Mouse (Mus musculus) midbrain, embryonic 13.5 days (tissue): ENCODE results near the gene Eif5a. TPM values are rescaled to one million over a fixed set of nuclear protein-coding genes. Genes with fewer than 3 reads are reported as not detected.
"Not testable (repeated sequence)": the region's sequence is repeated elsewhere in the genome, so short reads cannot be mapped to it uniquely, and the experiment has no call there.

Experiments used
- ATAC-seq: fragments of 200-750 bp; cut with Nextera tagmentation; 2 replicates; pipeline ENCODE4 v1.8.0; 2017; ENCODE audit warnings: mild to moderate bottlenecking, moderate TSS enrichment, moderate library complexity
- H3K27ac ChIP-seq: fragments of 300-500 bp; sonication (generic); 2 replicates; pipeline ENCODE4 v1.5.1; 2015; ENCODE audit warnings: inconsistent platforms, mild to moderate bottlenecking, moderate library complexity
- H3K27me3 ChIP-seq: fragments of 300-500 bp; sonication (generic); 2 replicates; pipeline ENCODE4 v1.6.1; 2015; ENCODE audit warnings: mild to moderate bottlenecking, inconsistent platforms
- H3K36me3 ChIP-seq: fragments of 300-500 bp; sonication (generic); 2 replicates; pipeline ENCODE4 v1.6.1; 2015; ENCODE audit warnings: mild to moderate bottlenecking, inconsistent platforms
- H3K4me1 ChIP-seq: fragments of 300-500 bp; sonication (generic); replicated peaks from 2 replicates; pipeline ENCODE4 v1.6.1; 2015; ENCODE audit warnings: inconsistent platforms
- H3K4me2 ChIP-seq: fragments of 300-500 bp; sonication (generic); replicated peaks from 2 replicates; pipeline ENCODE4 v1.6.1; 2015; ENCODE audit warnings: moderate library complexity, mild to moderate bottlenecking, inconsistent platforms
- H3K4me3 ChIP-seq: fragments of 300-500 bp; sonication (generic); replicated peaks from 2 replicates; pipeline ENCODE4 v1.5.1; 2015; ENCODE audit warnings: mild to moderate bottlenecking, inconsistent platforms
- H3K9ac ChIP-seq: fragments of 300-500 bp; sonication (generic); replicated peaks from 2 replicates; pipeline ENCODE4 v1.6.1; 2015; ENCODE audit warnings: mild to moderate bottlenecking, inconsistent platforms
- H3K9me3 ChIP-seq: fragments of 300-500 bp; sonication (generic); 2 replicates; pipeline ENCODE4 v1.6.1; 2016; ENCODE audit warnings: mild to moderate bottlenecking, inconsistent platforms
- WGBS: fragments of 180-500 bp; shearing (Covaris S2); methylation state at CpG from one replicate; pipeline ENCODE4 v1.1.7; 2015; 5-methylcytosine and 5-hydroxymethylcytosine counted together
- polyA plus RNA-seq: library from polyadenylated mRNA; unstranded; fragments of >200 nt; fragmentation: Nextera tagmentation; extraction: Ambion mirVana; gene quantifications from 2 replicates; pipeline ENCODE4 v1.2.1, GENCODE M21; 2015

Gene Eif5a
- polyA plus RNA-seq, 1 experiment from 2014 or later = 1,188 TPM

GRCm38 (mm10) chr11:69956218-69956617, 34.5 kb upstream of the Eif5a start:
- H3K4me1 ChIP-seq = no peaks in the 10 kb centered on the region
- no peak overlapping the region for H3K27ac ChIP-seq
- WGBS = 67% methylated on average over 1 of the region's 1 CpGs
- no peak overlapping the region for H3K4me3 ChIP-seq
- no peak overlapping the region for H3K9ac ChIP-seq
- peaks cover 32% of the 10 kb centered on the region for H3K27me3 ChIP-seq
- no peaks in the 10 kb centered on the region for H3K9me3 ChIP-seq
- H3K4me2 ChIP-seq = no peak overlapping the region
- no peak for ATAC-seq
- H3K36me3 ChIP-seq = no peaks in the 10 kb centered on the region

- ATAC-seq, H3K9me3 ChIP-seq, H3K9ac ChIP-seq, H3K27ac ChIP-seq, H3K4me2 ChIP-seq, H3K4me1 ChIP-seq, H3K36me3 ChIP-seq, H3K4me3 ChIP-seq: not testable (repeated sequence)
- peaks cover 32% of the 10 kb centered on the region for H3K27me3 ChIP-seq
- WGBS = 82% methylated on average over 4 of the region's 4 CpGs
Measured at GRCm38 (mm10) chr11:69955618-69956017, 33.9 kb upstream of the Eif5a start.

GRCm38 (mm10) chr11:69953267-69953915, 31.6 kb upstream of the Eif5a start:
- H3K9me3 ChIP-seq = no peaks in the 10 kb centered on the region
- no peak overlapping the region for H3K27ac ChIP-seq
- H3K4me1 ChIP-seq = peaks cover 5% of the 10 kb centered on the region
- 68% methylated on average over 11 of the region's 11 CpGs for WGBS
- H3K36me3 ChIP-seq = no peaks in the 10 kb centered on the region
- no peak overlapping the region for H3K4me2 ChIP-seq
- H3K27me3 ChIP-seq = 0 out of 2 replicates have a peak, but pooled peaks cover 21% of the 10 kb centered on the region
- no peak overlapping the region for H3K4me3 ChIP-seq
- no peak overlapping the region for H3K9ac ChIP-seq
- ATAC-seq = no peak

- Histone ChIP-seq H3K4me1 (peaks cover 14% of the 10 kb centered on the region), H3K27me3 (0 out of 2 replicates have a peak, but pooled peaks cover 18% of the 10 kb centered on the region), H3K9me3 (no peaks in the 10 kb centered on the region), H3K27ac (no peak overlapping the region), H3K9ac (no peak overlapping the region), H3K4me2 (no peak overlapping the region), H3K36me3 (no peaks in the 10 kb centered on the region), H3K4me3 (no peak overlapping the region)
- ATAC-seq = no peak
- 40% methylated on average over 1 of the region's 1 CpGs for WGBS
Measured at GRCm38 (mm10) chr11:69952274-69952673, 30.5 kb upstream of the Eif5a start.

- H3K27ac ChIP-seq = no peak overlapping the region
- no peak overlapping the region for H3K4me2 ChIP-seq
- H3K36me3 ChIP-seq = no peaks in the 10 kb centered on the region
- H3K9me3 ChIP-seq = no peaks in the 10 kb centered on the region
- H3K4me3 ChIP-seq = no peak overlapping the region
- no peak for ATAC-seq
- 38% methylated on average over 4 of the region's 4 CpGs for WGBS
- 0 out of 2 replicates have a peak, but pooled peaks cover 18% of the 10 kb centered on the region for H3K27me3 ChIP-seq
- H3K4me1 ChIP-seq = peaks cover 16% of the 10 kb centered on the region
- no peak overlapping the region for H3K9ac ChIP-seq
Measured at GRCm38 (mm10) chr11:69950807-69951459, 29.2 kb upstream of the Eif5a start.

- Histone ChIP-seq H3K9me3 (no peaks in the 10 kb centered on the region), H3K9ac (no peak overlapping the region; the same call in 1 of the 2 replicates), H3K4me1 (peaks cover 16% of the 10 kb centered on the region), H3K27ac (peak overlapping the region; percentile 49), H3K36me3 (no peaks in the 10 kb centered on the region), H3K27me3 (0 out of 2 replicates have a peak, but pooled peaks cover 18% of the 10 kb centered on the region), H3K4me3 (peak overlapping the region; percentile 44), H3K4me2 (peak overlapping the region; percentile 59)
- ATAC-seq = peak; percentile 71
- WGBS = under 1% methylated on average over 14 of the region's 14 CpGs
Measured at GRCm38 (mm10) chr11:69948763-69949150, 27.0 kb upstream of the Eif5a start.

- H3K27ac ChIP-seq = peak within 1 kb of the TSS; percentile 49
- no peaks in the 10 kb centered on the region for H3K36me3 ChIP-seq
- ATAC-seq = peak; percentile 94
- peak within 1 kb of the TSS; percentile 59 for H3K4me2 ChIP-seq
- peak within 1 kb of the TSS; percentile 44 for H3K4me3 ChIP-seq
- WGBS = under 1% methylated on average over 34 of the region's 34 CpGs
- peak within 1 kb of the TSS; percentile 46 for H3K9ac ChIP-seq
- no peaks in the 10 kb centered on the region for H3K9me3 ChIP-seq
- 0 out of 2 replicates have a peak, but pooled peaks cover 18% of the 10 kb centered on the region for H3K27me3 ChIP-seq
- H3K4me1 ChIP-seq = peaks cover 16% of the 10 kb centered on the region
Measured at GRCm38 (mm10) chr11:69948066-69948762, 26.5 kb upstream of the Eif5a start, which contains the start of gene Slc2a4. Gene Slc2a4 (minus strand): TSS chr11:69948188.

- Histone ChIP-seq H3K36me3 (no peaks in the 10 kb centered on the region), H3K9me3 (no peaks in the 10 kb centered on the region), H3K4me2 (peak overlapping the region; percentile 59), H3K4me1 (peaks cover 16% of the 10 kb centered on the region), H3K27ac (0 out of 2 replicates have a peak overlapping the region, but pooled peaks have one; percentile 2), H3K27me3 (0 out of 2 replicates have a peak, but pooled peaks cover 14% of the 10 kb centered on the region), H3K9ac (peak overlapping the region; percentile 46), H3K4me3 (peak overlapping the region; percentile 44)
- WGBS = 2% methylated on average over 29 of the region's 29 CpGs
- peak; percentile 32 for ATAC-seq
Measured at GRCm38 (mm10) chr11:69947337-69948065, 25.7 kb upstream of the Eif5a start.

- no peak overlapping the region for H3K4me2 ChIP-seq
Measured at GRCm38 (mm10) chr11:69945997-69946891, 24.5 kb upstream of the Eif5a start.

GRCm38 (mm10) chr11:69945216-69945615, 23.5 kb upstream of the Eif5a start:
- WGBS = 78% methylated on average over 13 of the region's 13 CpGs
- H3K27ac ChIP-seq = no peak overlapping the region
- H3K4me1 ChIP-seq = peaks cover 16% of the 10 kb centered on the region
- H3K9me3 ChIP-seq = no peaks in the 10 kb centered on the region
- H3K4me2 ChIP-seq = no peak overlapping the region
- H3K27me3 ChIP-seq = no peaks in the 10 kb centered on the region
- no peak for ATAC-seq
- no peak overlapping the region for H3K4me3 ChIP-seq
- no peak overlapping the region for H3K9ac ChIP-seq
- no peaks in the 10 kb centered on the region for H3K36me3 ChIP-seq

More at GRCm38 (mm10) chr11:69945997-69946891, 24.5 kb upstream of the Eif5a start:
- no peaks in the 10 kb centered on the region for H3K36me3 ChIP-seq
- H3K4me3 ChIP-seq = no peak overlapping the region
- H3K9ac ChIP-seq = no peak overlapping the region
- H3K9me3 ChIP-seq = no peaks in the 10 kb centered on the region
- H3K27me3 ChIP-seq = 0 out of 2 replicates have a peak, but pooled peaks cover 6% of the 10 kb centered on the region
- no peak overlapping the region for H3K27ac ChIP-seq
- H3K4me1 ChIP-seq = peaks cover 16% of the 10 kb centered on the region
- no peak for ATAC-seq
- WGBS = 94% methylated on average over 18 of the region's 18 CpGs

GRCm38 (mm10) chr11:69940962-69941361, 19.2 kb upstream of the Eif5a start:
- ATAC-seq = no peak
- H3K9ac ChIP-seq = no peak overlapping the region
- no peaks in the 10 kb centered on the region for H3K36me3 ChIP-seq
- H3K27ac ChIP-seq = no peak overlapping the region
- no peak overlapping the region for H3K4me2 ChIP-seq
- no peak overlapping the region for H3K4me3 ChIP-seq
- H3K4me1 ChIP-seq = peaks cover 14% of the 10 kb centered on the region
- peaks cover 35% of the 10 kb centered on the region for H3K27me3 ChIP-seq
- H3K9me3 ChIP-seq = no peaks in the 10 kb centered on the region
- 77% methylated on average over 4 of the region's 4 CpGs for WGBS
